Mouse (Mus musculus) intestine, embryonic 14.5 days (tissue): ENCODE results near the gene Mybbp1a. TPM values are rescaled to one million over a fixed set of nuclear protein-coding genes. Genes with fewer than 3 reads are reported as not detected.

Experiments used
- ATAC-seq: fragments of 200-750 bp; cut with Nextera tagmentation; replicated peaks from 2 replicates; pipeline ENCODE4 v1.8.0; 2017; ENCODE audit warnings: low read depth, moderate number of reproducible peaks, moderate TSS enrichment, moderate library complexity; ENCODE audit not compliant: low FRiP score, low TSS enrichment
- DNase-seq: peaks from one replicate; pipeline ENCODE4 v3.0.0-alpha.2; 2018; ENCODE audit warnings: low spot score
- H3K27ac ChIP-seq: fragments of 300-500 bp; sonication (generic); 2 replicates; pipeline ENCODE4 v1.5.1; 2014; ENCODE audit warnings: low read depth, mild to moderate bottlenecking, control low read depth
- H3K27me3 ChIP-seq: fragments of 300-500 bp; sonication (generic); replicated peaks from 2 replicates; pipeline ENCODE4 v1.6.1; 2014; ENCODE audit warnings: low read length, control low read depth; ENCODE audit not compliant: control insufficient read depth, insufficient read depth
- H3K36me3 ChIP-seq: fragments of 300-500 bp; sonication (generic); 2 replicates; pipeline ENCODE4 v1.6.1; 2014; ENCODE audit warnings: low read length, control low read depth; ENCODE audit not compliant: control insufficient read depth, insufficient read depth
- H3K4me1 ChIP-seq: fragments of 300-500 bp; sonication (generic); replicated peaks from 2 replicates; pipeline ENCODE4 v1.6.1; 2014; ENCODE audit warnings: low read length, control low read depth, mixed read lengths; ENCODE audit not compliant: control insufficient read depth, insufficient read depth
- H3K4me2 ChIP-seq: fragments of 300-500 bp; sonication (generic); 2 replicates; pipeline ENCODE4 v1.6.1; 2014; ENCODE audit warnings: low read length
- H3K4me3 ChIP-seq: fragments of 300-500 bp; sonication (generic); 2 replicates; pipeline ENCODE4 v1.5.1; 2014; ENCODE audit warnings: low read depth, low read length, control low read depth, mixed read lengths
- H3K9ac ChIP-seq: fragments of 300-500 bp; sonication (generic); 2 replicates; pipeline ENCODE4 v1.6.1; 2014; ENCODE audit warnings: mild to moderate bottlenecking, low read length
- H3K9me3 ChIP-seq: fragments of 300-500 bp; sonication (generic); 2 replicates; pipeline ENCODE4 v1.6.1; 2016; ENCODE audit warnings: low read length, control low read depth; ENCODE audit not compliant: control insufficient read depth
- WGBS: fragments of 180-500 bp; shearing (Covaris S2); extraction: QIAGEN DNeasy Blood & Tissue Kit; methylation state at CpG from one replicate; pipeline ENCODE4 v1.1.7; 2014; 5-methylcytosine and 5-hydroxymethylcytosine counted together
- polyA plus RNA-seq: library from polyadenylated mRNA; unstranded; fragments of >200 nt; fragmentation: Nextera tagmentation; extraction: Ambion mirVana; gene quantifications from 2 replicates; pipeline ENCODE4 v1.2.1, GENCODE M21; 2014

Mybbp1a gene
- polyA plus RNA-seq, 1 experiment from 2014 or later: 173 TPM

- no peak for DNase-seq
- no peak overlapping the region for H3K27ac ChIP-seq
- H3K4me1 ChIP-seq: peaks cover 21% of the 10 kb centered on the region
- no peaks in the 10 kb centered on the region for H3K36me3 ChIP-seq
- 85% methylated on average over 12 of the region's 12 CpGs for WGBS
- H3K4me3 ChIP-seq: no peak overlapping the region
- no peak overlapping the region for H3K9ac ChIP-seq
- no peaks in the 10 kb centered on the region for H3K27me3 ChIP-seq
- ATAC-seq: no peak
- H3K4me2 ChIP-seq: no peak overlapping the region
- H3K9me3 ChIP-seq: no peaks in the 10 kb centered on the region
Observed at GRCm38 (mm10) chr11:72401068-72401467, 40.1 kb upstream of the Mybbp1a start.

- ATAC-seq (no peak), DNase-seq (no peak)
- Histone ChIP-seq H3K4me1 (peaks cover 14% of the 10 kb centered on the region), H3K9me3 (no peaks in the 10 kb centered on the region), H3K27ac (no peak overlapping the region; the same call in 1 of the 2 replicates), H3K36me3 (no peaks in the 10 kb centered on the region), H3K9ac (no peak overlapping the region), H3K27me3 (no peaks in the 10 kb centered on the region), H3K4me2 (no peak overlapping the region), H3K4me3 (no peak overlapping the region)
- WGBS: 63% methylated on average over 5 of the region's 5 CpGs
Observed at GRCm38 (mm10) chr11:72402017-72402416, 39.1 kb upstream of the Mybbp1a start.

- DNase-seq (no peak), ATAC-seq (no peak)
- no peaks in the 10 kb centered on the region for H3K9me3 ChIP-seq
- H3K4me2 ChIP-seq: no peak overlapping the region
- no peaks in the 10 kb centered on the region for H3K36me3 ChIP-seq
- H3K27ac ChIP-seq: no peak overlapping the region
- no peaks in the 10 kb centered on the region for H3K27me3 ChIP-seq
- no peak overlapping the region for H3K9ac ChIP-seq
- peaks cover 7% of the 10 kb centered on the region; the same call in 1 of the 2 replicates for H3K4me1 ChIP-seq
- no peak overlapping the region for H3K4me3 ChIP-seq
- WGBS: 90% methylated on average over 12 of the region's 12 CpGs
Observed at GRCm38 (mm10) chr11:72402969-72403368, 38.2 kb upstream of the Mybbp1a start.

- Histone ChIP-seq H3K27ac (0 out of 2 replicates have a peak overlapping the region, but pooled peaks have one; percentile 22), H3K9ac (no peak overlapping the region), H3K4me2 (no peak overlapping the region), H3K27me3 (no peaks in the 10 kb centered on the region), H3K36me3 (no peaks in the 10 kb centered on the region), H3K9me3 (no peaks in the 10 kb centered on the region), H3K4me1 (peaks cover 18% of the 10 kb centered on the region), H3K4me3 (no peak overlapping the region)
- 52% methylated on average over 4 of the region's 4 CpGs for WGBS
- DNase-seq (no peak), ATAC-seq (no peak)
Observed at GRCm38 (mm10) chr11:72405532-72405931, 35.6 kb upstream of the Mybbp1a start.

- no peak overlapping the region for H3K9ac ChIP-seq
- no peaks in the 10 kb centered on the region for H3K9me3 ChIP-seq
- peak overlapping the region; percentile 77; the same call in 1 of the 2 replicates for H3K4me2 ChIP-seq
- no peaks in the 10 kb centered on the region for H3K27me3 ChIP-seq
- 51% methylated on average over 8 of the region's 8 CpGs for whole genome bisulfite sequencing
- peaks cover 18% of the 10 kb centered on the region for H3K4me1 ChIP-seq
- no peak overlapping the region for H3K4me3 ChIP-seq
- 0 out of 2 replicates have a peak overlapping the region, but pooled peaks have one; percentile 48 for H3K27ac ChIP-seq
- no peak for DNase-seq
- H3K36me3 ChIP-seq: no peaks in the 10 kb centered on the region
- ATAC-seq: peak; percentile 64
Observed at GRCm38 (mm10) chr11:72406079-72406675, 35.0 kb upstream of the Mybbp1a start.

GRCm38 (mm10) chr11:72407081-72407480, 34.1 kb upstream of the Mybbp1a start:
- Histone ChIP-seq H3K4me1 (peaks cover 18% of the 10 kb centered on the region), H3K9me3 (no peaks in the 10 kb centered on the region), H3K4me3 (no peak overlapping the region), H3K36me3 (no peaks in the 10 kb centered on the region), H3K4me2 (peak overlapping the region; percentile 77), H3K27me3 (no peaks in the 10 kb centered on the region), H3K9ac (no peak overlapping the region), H3K27ac (peak overlapping the region; percentile 48; the same call in 1 of the 2 replicates)
- DNase-seq: no peak
- ATAC-seq: no peak
- WGBS: 30% methylated on average over 3 of the region's 3 CpGs

GRCm38 (mm10) chr11:72407574-72407973, 33.6 kb upstream of the Mybbp1a start:
- H3K4me2 ChIP-seq: peak overlapping the region; percentile 77
- H3K4me3 ChIP-seq: no peak overlapping the region
- H3K27me3 ChIP-seq: no peaks in the 10 kb centered on the region
- H3K9me3 ChIP-seq: no peaks in the 10 kb centered on the region
- ATAC-seq: no peak
- no peak overlapping the region for H3K9ac ChIP-seq
- no peak for DNase-seq
- no peaks in the 10 kb centered on the region for H3K36me3 ChIP-seq
- peak overlapping the region; percentile 48; the same call in 1 of the 2 replicates for H3K27ac ChIP-seq
- WGBS: 13% methylated on average over 7 of the region's 7 CpGs
- H3K4me1 ChIP-seq: peaks cover 18% of the 10 kb centered on the region

- no peak for ATAC-seq
- Histone ChIP-seq H3K4me3 (peak overlapping the region; percentile 57), H3K4me1 (peaks cover 21% of the 10 kb centered on the region), H3K9ac (no peak overlapping the region), H3K9me3 (no peaks in the 10 kb centered on the region), H3K27ac (no peak overlapping the region; the same call in 1 of the 2 replicates), H3K27me3 (no peaks in the 10 kb centered on the region), H3K4me2 (peak overlapping the region; percentile 77), H3K36me3 (no peaks in the 10 kb centered on the region)
- 25% methylated on average over 9 of the region's 9 CpGs for WGBS
- no peak for DNase-seq
Observed at GRCm38 (mm10) chr11:72408451-72409170, 32.5 kb upstream of the Mybbp1a start.
